Mouse (Mus musculus): ENCODE measurements around the gene Rnf214. TPM values are rescaled to one million over a fixed set of nuclear protein-coding genes. Genes with fewer than 3 reads are reported as not detected.
A peak's percentile ranks its signal among the peaks of the same experiment; 100 is the strongest.

Gene Rnf214
- total and polyA plus RNA-seq, 2 experiments from 2014 or later, result 32.4 to 42.9 TPM

- DNase-seq (ENCODE audit: low spot score), result no peak
- ATAC-seq (ENCODE audit: insufficient read depth, low read depth), result no peak
- Histone ChIP-seq H3K27me3 (ENCODE audit: control insufficient read depth, insufficient read depth, low read length) (no peaks in the 10 kb centered on the region), H3K27ac (ENCODE audit: low read depth) (no peak overlapping the region), H3K4me1 (ENCODE audit: control insufficient read depth, insufficient read depth) (no peaks in the 10 kb centered on the region), H3K4me3 (ENCODE audit: low read depth, low read length) (no peak overlapping the region), H3K36me3 (replicated peaks; ENCODE audit: control insufficient read depth, insufficient read depth, low read length) (peaks cover 94% of the 10 kb centered on the region), H3K9me3 (replicated peaks; ENCODE audit: control insufficient read depth, low read length) (no peaks in the 10 kb centered on the region), H3K9ac (replicated peaks; ENCODE audit: low read depth, low read length) (no peak overlapping the region), H3K4me2 (ENCODE audit: low read depth, low read length) (no peak overlapping the region)
- 91% methylated on average over 2 of the region's 2 CpGs for whole genome bisulfite sequencing
- no peak for TF ChIP-seq EP300 (IDR thresholded peaks at IDR 0.05; ENCODE audit: low read depth)
- no peak for TF ChIP-seq CTCF (IDR thresholded peaks at IDR 0.05; ENCODE audit: low read depth)
These were observed 8.9 kb upstream of the Rnf214 start for GRCm38 (mm10) chr9:45915659-45916058.

- no peaks in the 10 kb centered on the region for H3K9me3 ChIP-seq (replicated peaks; ENCODE audit: control insufficient read depth, low read length)
- no peak for ATAC-seq (ENCODE audit: insufficient read depth, low read depth)
- peak; percentile 37 for DNase-seq (ENCODE audit: low spot score)
- 54% methylated on average over 1 of the region's 1 CpGs for WGBS
- no peak overlapping the region for H3K9ac ChIP-seq (replicated peaks; ENCODE audit: low read depth, low read length)
- no peaks in the 10 kb centered on the region for H3K27me3 ChIP-seq (ENCODE audit: control insufficient read depth, insufficient read depth, low read length)
- peaks cover 79% of the 10 kb centered on the region for H3K36me3 ChIP-seq (replicated peaks; ENCODE audit: control insufficient read depth, insufficient read depth, low read length)
- peaks cover 9% of the 10 kb centered on the region; the same call in 1 of the 2 replicates for H3K4me1 ChIP-seq (ENCODE audit: control insufficient read depth, insufficient read depth)
- TF ChIP-seq EP300 (IDR thresholded peaks at IDR 0.05; ENCODE audit: low read depth) (no peak), CTCF (IDR thresholded peaks at IDR 0.05; ENCODE audit: low read depth) (peak; percentile 66)
- no peak overlapping the region for H3K4me3 ChIP-seq (ENCODE audit: low read depth, low read length)
- no peak overlapping the region for H3K27ac ChIP-seq (ENCODE audit: low read depth)
- no peak overlapping the region for H3K4me2 ChIP-seq (ENCODE audit: low read depth, low read length)
These were observed 5.0 kb upstream of the Rnf214 start for GRCm38 (mm10) chr9:45911673-45912072.

- ATAC-seq (ENCODE audit: insufficient read depth, low read depth) (no peak), DNase-seq (ENCODE audit: low spot score) (no peak)
- no peak overlapping the region for H3K9ac ChIP-seq (replicated peaks; ENCODE audit: low read depth, low read length)
- H3K4me1 ChIP-seq (ENCODE audit: control insufficient read depth, insufficient read depth), result peaks cover 9% of the 10 kb centered on the region; the same call in 1 of the 2 replicates
- no peak for TF ChIP-seq EP300 (IDR thresholded peaks at IDR 0.05; ENCODE audit: low read depth)
- TF ChIP-seq CTCF (IDR thresholded peaks at IDR 0.05; ENCODE audit: low read depth), result no peak
- H3K9me3 ChIP-seq (replicated peaks; ENCODE audit: control insufficient read depth, low read length), result no peaks in the 10 kb centered on the region
- 88% methylated on average over 3 of the region's 3 CpGs for WGBS
- no peak overlapping the region for H3K27ac ChIP-seq (ENCODE audit: low read depth)
- no peak overlapping the region for H3K4me3 ChIP-seq (ENCODE audit: low read depth, low read length)
- H3K27me3 ChIP-seq (ENCODE audit: control insufficient read depth, insufficient read depth, low read length), result no peaks in the 10 kb centered on the region
- H3K4me2 ChIP-seq (ENCODE audit: low read depth, low read length), result no peak overlapping the region
- H3K36me3 ChIP-seq (replicated peaks; ENCODE audit: control insufficient read depth, insufficient read depth, low read length), result peaks cover 72% of the 10 kb centered on the region
These were observed 4.3 kb upstream of the Rnf214 start for GRCm38 (mm10) chr9:45910995-45911394.

DNA sequence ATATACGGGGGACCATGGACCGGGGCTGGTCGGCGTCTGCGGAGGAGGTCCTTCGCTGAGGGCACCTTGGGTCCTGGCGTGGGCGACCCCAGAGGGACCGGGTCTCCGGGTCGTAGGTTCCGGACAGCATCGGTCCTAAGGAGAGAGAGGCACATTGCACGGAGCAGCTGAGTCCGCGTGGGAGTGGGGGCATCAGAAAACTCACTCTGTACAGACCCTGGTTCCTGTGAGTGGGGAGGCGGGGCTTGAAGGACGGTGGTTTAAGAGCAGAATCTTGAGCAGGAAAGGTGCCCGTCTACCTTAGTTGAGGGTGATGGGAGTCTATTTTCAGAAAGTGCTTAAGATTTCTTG, 342 bp upstream of the Rnf214 start:
- DNase-seq (ENCODE audit: low spot score) (no peak), ATAC-seq (ENCODE audit: insufficient read depth, low read depth) (no peak; the same call in 1 of the 2 replicates)

DNA sequence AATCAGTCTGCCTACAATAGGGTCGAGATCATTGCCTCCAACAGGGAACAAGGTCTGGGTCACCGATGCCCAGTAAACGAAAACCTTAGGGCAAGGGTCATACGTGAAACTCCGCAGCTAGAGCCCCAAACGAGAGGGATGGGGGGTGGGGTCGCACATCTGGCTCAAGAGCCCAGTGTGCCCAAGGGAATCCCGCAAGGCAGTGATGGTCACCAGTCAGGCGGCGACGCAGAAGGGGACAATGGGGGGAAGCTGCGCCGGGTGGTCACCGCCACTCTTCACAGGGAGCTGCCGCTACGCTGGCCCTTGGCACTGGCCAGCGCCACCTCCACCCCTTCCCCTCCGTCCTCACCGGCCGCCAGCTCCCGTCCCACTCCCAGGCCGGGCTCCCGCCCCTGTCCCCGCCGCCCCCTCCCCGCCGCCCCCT, 887 bp downstream of the Rnf214 start:
- WGBS, result 0% methylated on average over 18 of the region's 27 CpGs
- DNase-seq (ENCODE audit: low spot score) (peak; percentile 39), ATAC-seq (ENCODE audit: insufficient read depth, low read depth) (peak; percentile 9; the same call in 1 of the 2 replicates)
- no peaks in the 10 kb centered on the region for H3K9me3 ChIP-seq (replicated peaks; ENCODE audit: control insufficient read depth, low read length)
- H3K27me3 ChIP-seq (ENCODE audit: control insufficient read depth, insufficient read depth, low read length), result no peaks in the 10 kb centered on the region
- H3K4me3 ChIP-seq (ENCODE audit: low read depth, low read length), result peak overlapping the region; percentile 78
- H3K4me1 ChIP-seq (ENCODE audit: control insufficient read depth, insufficient read depth), result peaks cover 20% of the 10 kb centered on the region; the same call in 1 of the 2 replicates
- peaks cover 32% of the 10 kb centered on the region for H3K36me3 ChIP-seq (replicated peaks; ENCODE audit: control insufficient read depth, insufficient read depth, low read length)
- TF ChIP-seq EP300 (IDR thresholded peaks at IDR 0.05; ENCODE audit: low read depth) (no peak), CTCF (IDR thresholded peaks at IDR 0.05; ENCODE audit: low read depth) (no peak)
- H3K27ac ChIP-seq (ENCODE audit: low read depth), result peak overlapping the region; percentile 97
- peak overlapping the region; percentile 68 for H3K4me2 ChIP-seq (ENCODE audit: low read depth, low read length)
- peak overlapping the region; percentile 80 for H3K9ac ChIP-seq (replicated peaks; ENCODE audit: low read depth, low read length)

More for the DNA sequence above, 342 bp upstream of the Rnf214 start:
- TF ChIP-seq EP300 (IDR thresholded peaks at IDR 0.05; ENCODE audit: low read depth) (no peak), CTCF (IDR thresholded peaks at IDR 0.05; ENCODE audit: low read depth) (no peak)
- no peaks in the 10 kb centered on the region for H3K27me3 ChIP-seq (ENCODE audit: control insufficient read depth, insufficient read depth, low read length)
- H3K4me2 ChIP-seq (ENCODE audit: low read depth, low read length), result peak overlapping the region; percentile 68
- H3K9me3 ChIP-seq (replicated peaks; ENCODE audit: control insufficient read depth, low read length), result no peaks in the 10 kb centered on the region
- peaks cover 20% of the 10 kb centered on the region; the same call in 1 of the 2 replicates for H3K4me1 ChIP-seq (ENCODE audit: control insufficient read depth, insufficient read depth)
- peak overlapping the region; percentile 80 for H3K9ac ChIP-seq (replicated peaks; ENCODE audit: low read depth, low read length)
- WGBS, result under 1% methylated on average over 19 of the region's 19 CpGs
- peak overlapping the region; percentile 97 for H3K27ac ChIP-seq (ENCODE audit: low read depth)
- peaks cover 41% of the 10 kb centered on the region for H3K36me3 ChIP-seq (replicated peaks; ENCODE audit: control insufficient read depth, insufficient read depth, low read length)
- H3K4me3 ChIP-seq (ENCODE audit: low read depth, low read length), result peak overlapping the region; percentile 78

GRCm38 (mm10) chr9:45905196-45905595, 1.5 kb downstream of the Rnf214 start:
- Histone ChIP-seq H3K4me1 (ENCODE audit: control insufficient read depth, insufficient read depth) (peaks cover 20% of the 10 kb centered on the region; the same call in 1 of the 2 replicates), H3K27ac (ENCODE audit: low read depth) (no peak overlapping the region), H3K27me3 (ENCODE audit: control insufficient read depth, insufficient read depth, low read length) (no peaks in the 10 kb centered on the region), H3K36me3 (replicated peaks; ENCODE audit: control insufficient read depth, insufficient read depth, low read length) (peaks cover 26% of the 10 kb centered on the region), H3K9me3 (replicated peaks; ENCODE audit: control insufficient read depth, low read length) (no peaks in the 10 kb centered on the region), H3K4me2 (ENCODE audit: low read depth, low read length) (peak overlapping the region; percentile 68), H3K4me3 (ENCODE audit: low read depth, low read length) (peak overlapping the region; percentile 78), H3K9ac (replicated peaks; ENCODE audit: low read depth, low read length) (peak overlapping the region; percentile 80; the same call in 1 of the 2 replicates)
- 51% methylated on average over 4 of the region's 4 CpGs for WGBS
- no peak for ATAC-seq (ENCODE audit: insufficient read depth, low read depth)
- DNase-seq (ENCODE audit: low spot score), result no peak
- TF ChIP-seq CTCF (IDR thresholded peaks at IDR 0.05; ENCODE audit: low read depth) (no peak), EP300 (IDR thresholded peaks at IDR 0.05; ENCODE audit: low read depth) (no peak)

Measured in heart, postnatal 0 days (tissue).